Mouse (Mus musculus): ENCODE measurements around the gene Prdm11. TPM values are rescaled to one million over a fixed set of nuclear protein-coding genes. Genes with fewer than 3 reads are reported as not detected.
A peak's percentile ranks its signal among the peaks of the same experiment; 100 is the strongest.

Prdm11 gene
- polyA plus RNA-seq (2017; shearing (Covaris generic)), result 1 to 10 TPM in 1 of 2 experiments, under 1 TPM in 1; 0.99 to 1.3 TPM

GRCm38 (mm10) chr2:93045818-93046508 is at the start of gene Prdm11:
Prdm11 (minus strand) TSS chr2:93046167.
- ATAC-seq, result peak; percentile 8

GRCm38 (mm10) chr2:93092347-93092746 is 46.4 kb upstream of the Prdm11 start:
- no peak for ATAC-seq

GRCm38 (mm10) chr2:93091679-93092078 is 45.7 kb upstream of the Prdm11 start:
- ATAC-seq, result no peak

DNA sequence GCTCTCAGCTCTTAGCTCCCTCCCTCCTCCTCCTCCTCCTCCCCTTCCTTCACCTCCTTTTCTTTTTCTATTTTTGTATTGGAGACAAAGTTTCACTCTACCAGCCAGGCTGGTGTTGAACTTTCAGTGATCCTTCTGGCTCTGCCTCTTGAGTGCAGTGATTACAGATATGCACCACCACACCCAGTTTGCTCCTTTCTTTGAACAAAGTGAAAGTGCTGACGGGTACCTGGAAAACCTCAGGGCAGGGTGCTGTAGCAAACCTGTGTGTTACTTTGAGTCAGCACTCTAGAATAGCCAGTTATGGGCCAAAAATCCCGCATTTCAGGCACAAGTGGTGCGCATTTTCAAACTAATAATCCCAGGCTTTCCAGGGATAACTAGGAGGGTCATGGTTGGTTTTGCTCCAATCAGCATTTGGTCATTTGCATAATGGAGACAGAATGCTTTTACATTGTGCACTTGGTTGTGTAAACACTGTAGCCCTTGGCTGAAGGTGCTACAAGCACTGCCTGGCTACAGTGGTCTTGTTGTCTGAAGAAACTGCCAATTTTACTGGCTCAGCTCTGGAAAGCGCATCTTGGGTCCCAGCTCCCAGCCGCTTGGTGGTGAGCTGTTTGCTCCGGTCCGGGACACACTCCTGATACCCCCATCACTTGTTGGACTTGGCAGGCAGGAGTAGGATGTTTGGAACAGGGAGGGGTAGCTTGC is 43.6 kb upstream of the Prdm11 start:
- no peak for ATAC-seq

GRCm38 (mm10) chr2:93088006-93088405 is 42.0 kb upstream of the Prdm11 start:
- ATAC-seq, result no peak

DNA sequence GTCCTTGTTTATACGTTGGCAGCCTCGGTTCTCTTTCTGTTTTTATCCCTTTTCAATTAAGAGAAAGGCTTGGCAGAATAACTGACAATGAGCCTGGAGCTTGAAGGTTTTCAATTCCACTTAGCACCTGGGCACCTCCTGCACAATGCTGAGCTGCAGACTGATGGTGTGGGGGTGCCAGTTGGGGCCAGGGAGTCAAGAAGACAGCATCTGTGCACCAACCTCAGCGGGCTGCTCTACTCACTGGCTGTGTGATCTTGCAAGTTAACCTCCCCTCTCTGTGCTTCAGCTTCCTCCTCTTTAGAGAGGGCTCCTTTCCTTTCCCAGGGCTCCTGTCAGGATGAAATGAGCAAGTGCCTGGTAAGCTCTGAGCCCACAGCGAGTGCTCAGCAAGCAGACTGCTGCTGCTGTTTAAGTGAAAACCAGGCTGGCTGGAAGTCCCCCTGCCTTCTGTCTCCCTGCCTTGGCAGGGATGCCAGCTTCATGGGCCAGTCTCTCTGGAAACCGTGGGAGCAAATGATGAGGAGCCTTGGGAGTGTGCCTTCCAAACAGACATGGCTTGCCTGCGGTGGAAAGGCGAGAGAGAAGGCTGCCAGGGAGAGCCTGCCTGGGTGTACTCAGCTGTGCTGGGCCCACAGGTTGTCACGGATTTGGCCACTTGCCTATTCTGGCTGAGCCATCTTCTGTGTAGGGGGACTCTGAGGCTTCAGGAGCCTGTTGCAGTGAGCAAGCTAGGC is 39.5 kb upstream of the Prdm11 start:
- ATAC-seq, result no peak

GRCm38 (mm10) chr2:93084481-93084880 is 38.5 kb upstream of the Prdm11 start:
- ATAC-seq, result no peak

DNA sequence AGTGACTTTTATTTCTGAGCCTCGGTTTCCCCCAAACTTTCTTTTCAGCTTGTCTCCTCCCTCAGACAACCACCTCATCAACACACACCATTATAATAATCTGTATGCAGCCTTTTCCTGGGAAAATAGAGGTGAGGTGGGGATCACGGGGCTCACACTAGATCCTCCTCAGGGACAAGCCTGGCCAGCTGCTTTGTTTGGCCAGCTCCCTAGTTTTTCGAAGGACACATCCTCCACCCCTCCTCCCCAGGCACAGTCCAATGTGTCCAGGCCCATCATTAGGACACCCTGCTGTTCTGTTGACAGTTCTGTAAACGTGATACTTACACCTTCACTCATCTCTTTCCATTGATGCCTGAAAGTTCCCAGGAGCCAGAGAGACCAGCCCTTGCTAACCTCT is 37.4 kb upstream of the Prdm11 start:
- no peak for ATAC-seq

GRCm38 (mm10) chr2:93082846-93083245 is 36.9 kb upstream of the Prdm11 start:
- ATAC-seq, result no peak

DNA sequence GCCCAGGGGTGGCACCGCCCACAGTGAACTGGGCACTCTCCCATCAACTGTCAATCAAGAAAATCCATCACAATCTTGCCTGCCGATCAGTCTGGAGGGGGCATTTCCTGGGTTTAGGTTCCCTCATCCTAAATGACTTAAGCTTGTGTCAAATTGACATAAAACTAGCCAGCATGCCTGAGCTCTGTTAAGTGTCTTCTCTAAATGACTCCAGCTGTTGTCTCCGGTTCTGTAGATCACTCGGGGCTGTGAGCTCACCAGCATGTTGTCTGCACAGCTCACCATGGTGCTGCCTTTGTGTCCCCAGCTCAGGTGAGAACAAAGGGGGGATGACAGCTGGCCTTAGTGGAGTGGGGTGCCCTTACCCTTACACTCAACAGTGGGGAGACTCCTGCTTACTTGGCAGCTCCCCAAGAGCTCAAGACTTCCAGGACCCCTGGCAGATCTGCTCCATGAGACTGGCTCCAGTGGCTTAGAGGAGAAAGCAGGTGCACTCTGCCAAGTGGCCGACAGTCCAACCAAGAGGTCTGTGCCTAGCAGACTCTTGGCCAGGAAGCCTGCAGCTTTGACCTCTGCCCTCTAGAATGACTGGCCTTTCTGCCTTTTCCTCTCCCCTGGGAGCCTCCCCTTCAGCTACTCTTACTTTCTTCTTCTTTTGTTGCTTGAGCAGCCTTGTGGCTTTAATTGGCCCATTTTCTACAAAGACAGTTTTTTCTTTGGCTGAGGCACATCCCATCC is 35.1 kb upstream of the Prdm11 start:
- no peak for ATAC-seq

GRCm38 (mm10) chr2:93079394-93079793 is 33.4 kb upstream of the Prdm11 start:
- ATAC-seq, result no peak

- ATAC-seq, result no peak
Measured at GRCm38 (mm10) chr2:93076578-93076955, 30.6 kb upstream of the Prdm11 start.

DNA sequence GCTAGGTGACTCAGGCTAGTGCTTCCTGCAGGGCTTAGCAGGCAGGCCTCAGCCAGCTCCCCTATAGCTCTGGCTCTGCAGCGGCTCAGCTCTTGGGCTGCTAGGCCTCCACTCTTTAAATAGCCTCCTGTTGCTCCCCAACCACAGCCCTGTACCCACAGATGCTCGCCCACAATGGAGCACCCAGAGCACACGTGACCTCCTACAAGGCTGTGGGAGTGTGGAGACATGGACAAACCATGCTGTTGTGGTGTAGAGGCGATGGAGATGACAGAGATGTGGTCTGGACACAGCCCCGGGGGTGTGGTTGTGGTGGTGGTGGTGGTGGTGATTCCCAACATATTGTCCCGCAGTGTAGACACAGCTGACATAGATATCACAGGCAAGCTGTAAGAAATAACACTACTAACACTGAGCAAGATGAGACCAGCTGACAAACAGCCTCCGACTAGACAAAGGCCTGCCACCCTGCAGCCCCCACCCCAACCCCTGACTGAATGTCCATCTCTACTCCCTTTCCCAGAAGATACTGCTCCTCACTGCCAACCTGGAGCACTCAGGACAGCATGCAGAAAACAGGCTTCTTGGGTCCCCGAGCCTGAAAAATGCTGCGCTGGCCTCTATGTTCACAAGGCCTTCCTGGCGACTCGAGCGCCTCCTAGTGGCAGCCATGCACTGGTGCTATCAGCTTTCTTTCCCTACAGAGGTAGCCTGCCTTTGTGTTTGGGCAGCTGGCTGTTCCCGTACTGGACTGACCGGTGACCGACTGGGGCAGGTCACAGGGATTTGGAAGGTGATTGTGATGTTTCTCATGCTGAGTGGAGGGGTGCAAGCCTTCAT is 30.0 kb upstream of the Prdm11 start:
- ATAC-seq, result peak; percentile 57

DNA sequence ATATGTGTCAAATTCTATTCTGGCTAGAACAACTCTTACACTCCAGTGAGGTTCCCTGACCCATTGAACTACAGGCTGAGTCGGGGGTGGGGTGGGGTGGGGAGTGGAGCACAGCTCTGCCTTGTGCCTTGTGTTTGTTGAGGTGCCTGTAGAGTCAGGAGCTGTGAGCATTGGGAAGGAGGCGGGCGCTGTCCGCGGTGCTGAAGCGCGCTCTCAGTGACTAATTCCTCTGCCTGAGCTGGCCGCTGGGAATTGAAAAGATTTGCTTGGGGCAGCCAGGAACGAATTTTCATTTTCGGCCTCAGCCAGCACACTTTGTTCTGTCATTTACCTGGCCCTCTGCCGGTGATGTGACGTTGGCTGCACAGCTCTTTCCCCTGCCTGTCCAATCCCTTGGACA is 25.7 kb upstream of the Prdm11 start:
- no peak for ATAC-seq

DNA sequence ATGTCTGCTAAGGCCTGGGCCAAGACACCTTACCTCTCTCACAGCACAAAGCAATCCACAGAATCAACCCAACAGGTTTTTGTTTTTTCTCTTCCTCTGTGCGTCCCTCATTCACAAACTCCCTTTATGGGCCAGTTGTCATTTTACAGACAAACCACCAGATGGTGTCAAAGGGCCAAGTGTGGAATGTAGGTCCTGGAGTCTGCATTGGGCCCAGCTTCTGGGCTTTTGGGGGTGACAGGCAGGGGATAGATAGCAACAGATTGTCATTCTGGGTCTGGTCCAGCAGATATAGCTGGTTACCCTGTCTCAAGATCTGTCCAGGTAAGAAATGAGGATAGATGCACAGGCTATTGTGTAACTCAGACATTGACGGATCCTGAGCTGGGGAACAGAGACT is 23.0 kb upstream of the Prdm11 start:
- no peak for ATAC-seq

DNA sequence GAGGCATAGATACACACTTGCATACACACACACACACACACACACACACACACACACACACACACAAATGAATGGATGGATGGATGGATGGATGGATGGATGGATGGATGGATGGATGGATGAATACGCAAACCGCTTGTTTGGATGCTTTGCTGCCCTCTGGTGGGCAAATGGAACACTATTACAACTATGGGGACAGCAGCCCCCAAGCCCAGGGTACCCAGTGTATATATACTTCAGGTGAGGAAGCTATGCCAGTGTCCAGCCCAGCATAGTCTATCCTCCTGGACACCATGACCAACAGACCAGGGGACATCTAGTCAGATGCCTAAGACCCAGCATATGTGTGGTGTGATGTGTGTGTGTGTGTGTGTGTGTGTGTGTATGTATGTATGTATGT is 17.4 kb upstream of the Prdm11 start:
- no peak for ATAC-seq

DNA sequence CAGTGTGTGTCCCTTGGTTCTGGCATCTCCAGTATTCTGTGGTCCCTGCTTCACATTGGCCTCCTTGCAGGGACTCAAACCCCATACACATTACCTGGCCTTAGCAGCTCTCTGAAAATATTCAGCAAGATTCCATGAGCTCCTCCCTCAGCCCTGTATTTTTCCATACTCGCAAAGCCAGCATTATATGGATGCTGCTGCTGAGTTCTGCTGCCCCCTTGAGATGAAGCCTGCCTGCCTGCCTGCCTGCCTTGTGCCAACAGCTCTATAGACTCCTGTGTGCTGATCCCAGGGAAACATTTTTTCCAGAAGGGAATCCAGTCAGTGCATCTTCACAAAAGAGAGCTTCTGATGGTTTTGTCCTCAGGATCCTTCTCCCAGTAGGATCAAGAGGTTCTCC is 5.9 kb upstream of the Prdm11 start:
- ATAC-seq, result no peak

- ATAC-seq, result no peak
Measured at GRCm38 (mm10) chr2:93048601-93049323, 2.8 kb upstream of the Prdm11 start.

DNA sequence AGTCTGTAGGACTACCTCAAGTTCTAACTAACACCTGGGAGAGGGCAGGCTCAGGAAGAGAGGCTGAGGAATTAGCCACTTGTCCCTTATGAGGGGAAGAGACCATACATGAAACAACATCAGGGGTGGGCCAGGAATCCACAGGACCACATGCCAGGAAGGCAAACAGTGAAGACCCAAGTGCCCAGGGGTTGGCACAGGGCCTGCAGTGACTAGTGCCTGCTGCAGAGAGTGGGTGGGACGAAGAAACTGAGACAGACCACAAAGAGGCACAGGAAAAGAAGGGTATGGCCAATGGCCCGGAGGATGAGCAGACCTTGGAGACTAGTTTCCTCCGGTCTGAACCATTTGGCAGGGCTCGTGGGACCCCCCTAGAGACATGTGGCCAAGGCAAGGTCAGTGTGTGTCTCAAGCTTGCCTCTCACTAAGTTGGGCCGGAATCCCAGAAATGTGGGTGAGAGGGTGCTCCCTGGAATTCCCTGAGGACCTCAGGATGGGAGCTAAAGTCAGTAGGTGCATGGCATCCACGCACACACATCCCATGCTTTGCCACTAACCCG is 1.6 kb upstream of the Prdm11 start:
- ATAC-seq, result no peak

GRCm38 (mm10) chr2:93047036-93047435 is 1.1 kb upstream of the Prdm11 start:
- no peak for ATAC-seq

- ATAC-seq, result no peak
Measured at GRCm38 (mm10) chr2:93046509-93046835, 505 bp upstream of the Prdm11 start.

Measured in activated CD4-positive, CD25-positive, alpha-beta regulatory T cell, adult 4 months (primary cell).